Mouse (Mus musculus) mouse embryonic stem cell (cell line): ENCODE measurements around the gene Plekha7.

ENCODE experiments used
- in situ Hi-C, 2 experiments: fragments of 300-500 bp; cut with MboI; formaldehyde crosslinking; loops; 1 replicate in 1 of 2; 3 replicates in 1 of 2; pipeline ENCODE4 v1.14.3; 2019 to 2020; ENCODE audit warnings: low sequenced_read_pairs in 2 of 2, low pct_unique_long_range_greater_than_20kb in 1 of 2, mixed read lengths in 1 of 2; ENCODE audit not compliant: unreplicated experiment in 1 of 2

The Plekha7 gene

DNA sequence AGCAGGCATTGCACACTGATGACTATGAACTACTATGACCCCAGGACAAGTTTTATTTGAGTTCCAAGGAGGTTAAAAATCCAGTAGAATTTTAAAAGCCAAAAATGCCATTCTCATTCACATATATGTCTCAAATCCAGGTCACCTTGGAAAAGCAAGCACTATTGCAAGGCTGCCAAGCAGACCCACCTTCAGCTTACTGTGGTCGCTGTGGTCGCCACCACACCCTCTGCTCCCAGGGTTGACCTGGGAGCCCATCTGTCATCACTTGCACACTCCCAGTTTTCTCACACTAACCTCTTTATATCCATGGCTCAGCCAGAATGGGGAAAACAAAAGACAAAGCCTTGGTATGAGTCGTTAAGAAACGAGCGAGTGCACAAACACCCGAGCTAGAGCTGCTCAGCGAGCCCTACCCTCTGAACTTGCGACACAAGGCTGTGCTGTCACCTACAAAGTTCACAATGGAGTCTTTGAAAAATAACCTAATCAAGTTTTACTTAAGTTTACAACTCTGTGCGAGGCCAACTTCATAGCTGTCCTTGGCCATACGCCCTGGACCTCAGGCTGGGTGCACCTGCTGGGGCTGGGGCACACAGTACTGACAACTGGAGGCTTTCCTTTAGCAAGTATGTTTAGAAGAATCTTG, 106.0 kb downstream of the Plekha7 start:
- in situ Hi-C loops = no loop called here

DNA sequence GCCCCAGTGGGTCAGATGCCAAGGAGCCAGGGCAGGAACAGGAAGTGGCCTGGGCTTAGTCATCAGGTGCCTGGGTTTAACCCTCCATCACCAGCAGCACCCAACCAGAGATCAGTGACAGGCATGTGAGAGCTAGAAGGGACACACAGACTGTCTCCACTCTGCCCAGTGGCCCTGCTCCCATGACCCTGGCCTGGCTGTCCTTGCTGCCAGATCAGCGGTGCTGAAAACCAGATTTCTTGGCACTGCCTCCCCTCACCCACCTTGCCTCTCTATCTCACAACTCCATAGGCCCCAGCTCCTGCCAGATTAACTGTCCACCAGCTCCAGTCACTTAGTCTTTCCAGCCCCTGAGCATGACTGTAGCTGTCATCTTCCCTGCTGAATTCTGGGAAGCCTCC, 107.2 kb downstream of the Plekha7 start:
- in situ Hi-C loops = no loop called here

- in situ Hi-C loops = no loop called here
Measured at GRCm38 (mm10) chr7:116200544-116200943, 107.6 kb downstream of the Plekha7 start.

GRCm38 (mm10) chr7:116198902-116199301, 109.3 kb downstream of the Plekha7 start:
- in situ Hi-C loops = no loop called here

DNA sequence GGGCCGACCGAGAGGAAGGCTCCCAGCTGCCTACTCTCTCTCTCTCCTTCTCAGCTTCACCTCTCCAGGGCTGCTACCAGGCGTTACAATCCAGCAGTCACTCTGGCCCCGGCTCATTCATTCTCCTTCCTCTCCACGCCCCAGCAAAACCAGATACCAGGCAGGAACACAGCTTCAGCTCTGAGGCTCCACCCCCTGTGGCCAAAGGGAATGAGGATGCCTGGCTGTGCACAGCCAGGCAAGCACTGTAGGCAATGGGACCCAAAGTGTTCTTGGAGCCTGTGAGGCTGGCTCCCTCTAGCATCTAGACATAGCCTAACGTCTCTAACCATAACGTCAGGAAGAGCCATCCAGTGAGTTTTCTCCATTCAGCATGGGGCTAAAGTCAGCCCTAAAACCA, 109.8 kb downstream of the Plekha7 start:
- in situ Hi-C loops = no loop called here

- in situ Hi-C loops = no loop called here
Measured at GRCm38 (mm10) chr7:116196974-116197679, 111.0 kb downstream of the Plekha7 start.

DNA sequence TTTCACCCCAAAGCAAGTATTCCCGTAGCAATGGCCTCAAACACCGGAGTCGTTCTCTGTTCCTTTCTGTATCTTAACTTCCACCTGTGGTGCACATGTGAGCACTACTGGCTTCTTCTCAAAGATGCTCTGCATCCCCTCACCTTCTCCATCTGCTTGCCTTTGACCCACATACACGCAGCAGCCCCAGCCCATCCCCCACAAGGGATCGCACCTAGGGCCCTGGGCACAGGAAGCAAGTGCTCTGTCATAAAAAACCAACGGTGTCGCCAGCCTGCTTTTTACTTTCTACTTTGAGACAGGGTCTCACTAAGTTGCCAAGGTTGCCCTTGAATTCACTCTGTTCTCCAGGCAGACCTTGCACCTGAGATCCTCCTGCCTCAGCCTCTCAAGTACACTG, 113.2 kb downstream of the Plekha7 start:
- in situ Hi-C loops = no loop called here

GRCm38 (mm10) chr7:116192966-116193365, 115.2 kb downstream of the Plekha7 start:
- in situ Hi-C loops = no loop called here

DNA sequence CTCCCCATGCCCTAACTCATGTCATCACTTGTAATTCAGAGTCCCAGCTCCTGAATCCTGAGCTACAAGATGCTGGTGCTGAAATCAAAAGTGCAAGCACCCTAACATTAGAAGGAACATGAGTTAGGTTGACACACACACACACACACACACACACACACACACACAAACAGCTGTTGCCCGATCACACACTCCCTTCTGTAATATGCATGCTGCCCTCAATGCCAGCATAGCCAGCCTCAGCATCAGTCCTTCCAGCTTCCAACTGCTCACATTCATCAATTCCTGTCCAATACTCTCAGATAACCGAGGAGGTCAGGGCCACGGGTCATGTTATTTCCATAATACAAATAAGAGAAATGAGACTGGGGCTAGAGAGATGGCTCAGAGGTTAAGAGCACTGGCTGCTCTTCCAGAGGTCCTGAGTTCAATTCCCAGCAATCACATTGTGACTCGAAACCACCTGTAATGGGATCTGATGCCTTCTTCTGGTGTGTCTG, 116.0 kb downstream of the Plekha7 start:
- in situ Hi-C loops = no loop called here

DNA sequence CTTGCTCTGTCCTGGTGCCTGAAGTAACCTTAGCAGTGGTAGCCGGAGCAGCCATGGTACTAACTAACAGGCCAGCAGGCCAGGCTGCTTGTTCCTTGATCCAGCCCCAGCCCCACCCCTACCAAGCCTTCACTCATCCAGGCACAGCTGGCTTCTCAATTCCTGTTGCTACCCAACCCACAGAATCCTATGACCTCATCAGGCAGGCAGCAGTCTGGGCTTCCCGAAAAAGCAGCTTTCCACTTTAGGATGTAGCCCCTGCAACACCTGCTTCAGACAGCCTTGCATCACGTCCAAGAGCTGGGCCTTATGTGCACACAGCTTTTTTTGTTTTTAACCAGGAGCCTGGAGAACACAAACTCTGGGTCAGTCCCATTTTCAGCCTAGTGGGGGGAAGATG, 117.0 kb downstream of the Plekha7 start:
- in situ Hi-C loops = no loop called here

- in situ Hi-C loops = no loop called here
Measured at GRCm38 (mm10) chr7:116189708-116190107, 118.5 kb downstream of the Plekha7 start.

GRCm38 (mm10) chr7:116188391-116188790, 119.8 kb downstream of the Plekha7 start:
- in situ Hi-C loops = no loop called here

DNA sequence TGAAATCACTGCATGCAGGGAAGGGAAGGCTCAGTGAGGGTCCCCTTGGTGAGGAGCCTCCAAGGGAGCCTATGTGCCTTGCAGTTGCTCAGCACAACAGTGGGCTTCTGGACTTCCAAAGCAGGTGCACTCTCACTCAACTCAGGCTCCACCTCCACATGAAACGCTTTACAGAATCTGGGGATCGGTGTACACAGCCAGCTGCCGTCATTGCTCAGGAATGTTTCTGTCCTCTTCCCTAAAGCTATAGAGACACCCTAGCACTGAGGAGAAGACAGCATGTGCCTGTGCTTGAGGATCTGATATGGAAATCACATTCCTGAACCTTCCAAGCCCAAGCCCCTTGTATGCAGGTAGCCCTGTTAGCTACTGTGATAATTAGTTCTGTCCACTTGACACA, 120.7 kb downstream of the Plekha7 start:
- in situ Hi-C loops = no loop called here

DNA sequence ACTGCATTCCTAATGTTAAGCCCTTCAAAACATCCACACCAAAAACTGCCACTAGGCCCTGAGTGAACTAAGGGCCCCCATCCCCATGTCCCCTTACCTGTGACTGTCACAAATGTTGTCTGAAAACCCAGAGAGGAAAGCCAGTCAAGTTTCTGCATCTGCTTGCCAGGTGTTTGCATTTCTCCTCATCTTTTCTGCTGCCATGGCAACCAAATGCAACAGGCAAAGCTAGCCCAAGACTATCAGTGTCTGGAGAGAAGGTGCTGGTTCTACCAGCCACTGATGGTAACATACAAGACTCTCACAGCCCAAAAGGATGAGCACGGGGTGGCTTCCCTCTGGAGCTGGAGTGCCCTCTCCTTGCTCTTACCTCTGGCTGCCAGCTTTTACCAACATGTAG, 121.3 kb downstream of the Plekha7 start:
- in situ Hi-C loops = no loop called here

GRCm38 (mm10) chr7:116186156-116186555, 122.0 kb downstream of the Plekha7 start:
- in situ Hi-C loops = no loop called here

- in situ Hi-C loops = no loop called here
Measured at GRCm38 (mm10) chr7:116184358-116185057, 123.7 kb downstream of the Plekha7 start.

DNA sequence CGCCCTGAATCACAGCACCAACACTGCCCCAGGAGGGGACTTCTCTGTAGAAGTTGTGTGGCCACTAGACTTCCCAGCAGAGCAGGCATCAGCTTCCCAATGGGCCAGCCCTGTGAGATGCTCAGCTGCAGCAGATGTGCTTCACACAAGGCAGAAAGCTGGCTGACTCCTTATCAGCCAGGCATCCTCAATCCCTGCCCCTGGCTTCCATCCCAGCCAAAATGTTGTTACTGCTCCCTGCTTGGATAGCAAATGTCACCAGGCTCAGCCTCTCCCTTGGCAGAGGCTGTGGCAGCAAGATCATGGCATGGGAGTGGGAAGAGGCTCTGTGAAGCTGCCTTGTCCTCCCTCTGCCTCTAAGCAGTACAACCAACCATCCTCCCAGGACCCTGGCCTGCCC, 125.7 kb downstream of the Plekha7 start:
- in situ Hi-C loops = no loop called here

- in situ Hi-C loops = no loop called here
Measured at GRCm38 (mm10) chr7:116181444-116181946, 126.7 kb downstream of the Plekha7 start.

GRCm38 (mm10) chr7:116178916-116179315, 129.3 kb downstream of the Plekha7 start:
- in situ Hi-C loops = no loop called here
